Mouse (Mus musculus): ENCODE measurements around the gene Chrnb1. TPM values are rescaled to one million over a fixed set of nuclear protein-coding genes. Genes with fewer than 3 reads are reported as not detected.

Gene Chrnb1
- polyA plus RNA-seq, 1 experiment from 2014 or later = 1.2 TPM

DNA sequence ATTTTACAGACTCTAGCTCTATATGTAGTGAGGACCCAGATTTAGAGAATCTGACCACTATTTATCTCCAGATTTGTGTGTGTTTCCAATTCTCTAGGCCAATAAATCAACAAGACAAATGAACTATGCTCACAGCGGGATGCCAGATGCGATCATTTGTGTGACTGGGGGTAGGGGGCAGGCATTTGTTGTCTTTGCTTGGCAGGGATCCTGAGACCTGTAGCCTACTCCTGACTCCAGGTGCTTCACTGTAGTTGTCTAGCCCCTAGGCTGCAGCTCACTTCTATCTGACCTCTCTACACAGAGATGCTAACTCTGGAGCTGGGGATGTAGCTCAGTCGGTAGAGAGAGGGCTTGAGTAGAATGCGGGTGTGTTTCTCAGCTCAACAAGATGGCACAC is 13.9 kb downstream of the Chrnb1 start:
- 42% methylated on average over 4 of the region's 4 CpGs for WGBS
- Histone ChIP-seq H3K27me3 (replicated peaks) (no peaks in the 10 kb centered on the region), H3K27ac (no peak overlapping the region), H3K4me3 (no peak overlapping the region), H3K9me3 (no peaks in the 10 kb centered on the region), H3K4me2 (no peak overlapping the region), H3K36me3 (replicated peaks) (no peaks in the 10 kb centered on the region), H3K4me1 (no peaks in the 10 kb centered on the region), H3K9ac (no peak overlapping the region)
- ATAC-seq (replicated peaks) = no peak

DNA sequence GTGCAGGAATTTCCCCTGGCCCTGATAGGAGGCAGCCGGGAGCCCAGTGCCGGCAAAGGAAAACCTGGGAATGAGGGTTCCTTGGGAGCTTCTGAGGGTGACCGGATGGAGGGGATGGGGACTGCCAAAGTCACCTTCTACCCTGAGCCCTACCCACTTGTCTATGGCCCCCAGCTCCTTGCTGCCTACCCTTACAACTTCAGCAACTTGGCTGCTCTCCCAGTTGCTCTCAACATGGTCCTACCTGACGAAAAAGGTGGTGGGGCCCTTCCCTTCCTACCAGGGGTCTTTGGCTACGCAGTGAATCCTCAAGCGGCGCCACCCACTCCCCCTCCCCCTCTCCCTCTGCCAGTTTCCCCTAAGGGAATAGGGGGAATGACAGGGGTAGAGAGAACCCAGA is 16.8 kb downstream of the Chrnb1 start:
- Histone ChIP-seq H3K9me3 (no peaks in the 10 kb centered on the region), H3K4me1 (no peaks in the 10 kb centered on the region), H3K9ac (no peak overlapping the region), H3K27me3 (replicated peaks) (no peaks in the 10 kb centered on the region), H3K4me2 (no peak overlapping the region), H3K36me3 (replicated peaks) (peaks cover 6% of the 10 kb centered on the region; the same call in 1 of the 2 replicates), H3K4me3 (no peak overlapping the region), H3K27ac (no peak overlapping the region)
- WGBS = 55% methylated on average over 7 of the region's 7 CpGs
- no peak for ATAC-seq (replicated peaks)

DNA sequence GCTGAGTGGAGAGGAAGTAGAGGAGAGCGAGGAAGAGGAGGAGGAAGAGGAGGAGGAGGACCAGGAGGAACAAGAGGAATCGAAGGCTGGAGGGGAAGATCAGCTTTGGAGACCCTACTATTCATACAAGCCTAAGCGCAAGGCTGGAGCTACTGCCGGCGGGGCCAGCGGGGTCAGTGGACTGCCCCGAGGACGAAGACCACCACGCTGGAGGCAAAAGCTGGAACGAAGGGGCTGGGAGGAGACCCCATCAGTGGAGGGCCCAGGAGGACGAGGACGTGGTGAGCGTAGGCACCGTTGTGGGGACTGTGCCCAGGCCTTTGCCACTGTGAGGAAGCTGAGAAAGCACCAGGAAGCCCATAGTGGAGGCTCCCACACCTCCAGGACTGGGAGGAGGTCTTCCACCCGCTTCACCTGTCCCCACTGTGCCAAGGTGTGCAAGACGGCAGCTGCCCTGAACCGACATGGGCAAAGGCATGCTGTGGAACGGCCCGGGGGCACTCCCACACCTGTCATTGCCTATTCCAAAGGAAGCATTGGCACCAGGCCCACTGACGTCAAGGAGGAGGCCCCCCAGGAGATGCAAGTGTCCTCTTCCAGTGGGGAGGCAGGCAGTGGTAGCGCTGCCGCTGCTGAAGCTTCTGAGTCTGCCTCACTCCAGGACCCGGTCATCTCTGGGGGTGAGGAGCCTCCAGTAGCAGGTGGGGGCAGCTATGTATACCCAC is 17.3 kb downstream of the Chrnb1 start:
- no peaks in the 10 kb centered on the region for H3K9me3 ChIP-seq
- ATAC-seq (replicated peaks) = no peak
- H3K4me3 ChIP-seq = no peak overlapping the region
- H3K27ac ChIP-seq = no peak overlapping the region
- 67% methylated on average over 23 of the region's 23 CpGs for WGBS
- no peak overlapping the region for H3K9ac ChIP-seq
- no peaks in the 10 kb centered on the region for H3K4me1 ChIP-seq
- H3K27me3 ChIP-seq (replicated peaks) = no peaks in the 10 kb centered on the region
- peaks cover 6% of the 10 kb centered on the region; the same call in 1 of the 2 replicates for H3K36me3 ChIP-seq (replicated peaks)
- no peak overlapping the region for H3K4me2 ChIP-seq

DNA sequence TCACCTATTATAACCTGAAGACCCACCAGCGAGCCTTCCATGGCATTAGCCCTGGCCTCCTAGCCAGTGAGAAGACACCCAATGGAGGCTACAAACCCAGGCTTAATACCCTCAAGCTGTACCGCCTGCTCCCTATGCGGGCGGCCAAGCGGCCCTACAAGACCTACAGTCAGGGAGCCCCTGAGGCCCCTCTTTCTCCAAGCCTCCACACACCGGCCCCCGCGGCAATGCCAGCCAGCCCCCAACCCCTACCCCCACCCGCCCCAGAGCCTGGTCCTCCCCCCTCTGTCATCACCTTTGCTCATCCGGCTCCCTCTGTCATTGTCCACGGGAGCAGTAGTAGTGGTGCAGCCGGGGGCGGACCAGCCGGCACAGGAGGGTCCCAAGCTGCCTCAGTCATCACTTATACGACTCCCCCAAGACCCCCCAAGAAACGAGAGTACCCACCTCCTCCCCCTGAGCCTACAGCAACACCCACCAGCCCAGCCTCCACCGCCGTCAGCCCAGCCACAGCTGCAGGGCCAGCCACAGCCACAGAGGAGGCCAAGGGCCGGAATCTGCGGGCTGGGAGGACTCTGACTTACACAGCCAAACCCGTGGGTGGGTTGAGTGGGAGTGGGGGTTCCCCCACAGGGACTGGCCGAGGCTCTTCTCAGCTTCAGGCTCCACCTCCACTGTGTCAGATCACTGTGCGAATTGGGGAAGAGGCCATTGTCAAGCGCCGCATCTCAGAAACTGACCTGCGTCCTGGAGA is 18.1 kb downstream of the Chrnb1 start:
- H3K4me2 ChIP-seq = no peak overlapping the region
- no peaks in the 10 kb centered on the region for H3K9me3 ChIP-seq
- H3K9ac ChIP-seq = no peak overlapping the region
- no peak overlapping the region for H3K4me3 ChIP-seq
- H3K27me3 ChIP-seq (replicated peaks) = no peaks in the 10 kb centered on the region
- no peaks in the 10 kb centered on the region for H3K4me1 ChIP-seq
- no peak for ATAC-seq (replicated peaks)
- 66% methylated on average over 26 of the region's 26 CpGs for WGBS
- H3K36me3 ChIP-seq (replicated peaks) = peaks cover 6% of the 10 kb centered on the region; the same call in 1 of the 2 replicates
- no peak overlapping the region for H3K27ac ChIP-seq

DNA sequence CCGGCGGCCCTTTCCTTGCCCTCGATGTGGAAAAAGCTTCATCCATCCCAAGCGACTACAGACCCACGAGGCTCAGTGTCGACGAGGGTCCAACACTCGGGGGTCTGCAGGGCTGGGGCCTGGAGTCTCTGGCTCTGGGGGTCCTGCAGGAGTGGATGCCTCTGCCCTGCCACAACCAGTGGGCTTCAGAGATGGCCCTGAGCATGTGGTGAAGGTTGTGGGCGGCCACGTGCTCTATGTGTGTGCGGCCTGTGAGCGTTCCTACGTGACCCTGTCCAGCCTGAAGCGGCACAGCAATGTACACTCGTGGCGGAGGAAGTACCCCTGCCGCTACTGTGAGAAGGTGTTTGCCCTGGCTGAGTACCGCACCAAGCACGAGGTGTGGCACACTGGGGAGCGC is 19.3 kb downstream of the Chrnb1 start:
- Histone ChIP-seq H3K9ac (no peak overlapping the region), H3K4me2 (no peak overlapping the region), H3K9me3 (no peaks in the 10 kb centered on the region), H3K36me3 (replicated peaks) (peaks cover 6% of the 10 kb centered on the region; the same call in 1 of the 2 replicates), H3K4me3 (no peak overlapping the region), H3K4me1 (no peaks in the 10 kb centered on the region), H3K27me3 (replicated peaks) (no peaks in the 10 kb centered on the region), H3K27ac (no peak overlapping the region)
- ATAC-seq (replicated peaks) = 0 out of 2 replicates have a peak, but pooled peaks have one; percentile 39
- 87% methylated on average over 20 of the region's 20 CpGs for WGBS

DNA sequence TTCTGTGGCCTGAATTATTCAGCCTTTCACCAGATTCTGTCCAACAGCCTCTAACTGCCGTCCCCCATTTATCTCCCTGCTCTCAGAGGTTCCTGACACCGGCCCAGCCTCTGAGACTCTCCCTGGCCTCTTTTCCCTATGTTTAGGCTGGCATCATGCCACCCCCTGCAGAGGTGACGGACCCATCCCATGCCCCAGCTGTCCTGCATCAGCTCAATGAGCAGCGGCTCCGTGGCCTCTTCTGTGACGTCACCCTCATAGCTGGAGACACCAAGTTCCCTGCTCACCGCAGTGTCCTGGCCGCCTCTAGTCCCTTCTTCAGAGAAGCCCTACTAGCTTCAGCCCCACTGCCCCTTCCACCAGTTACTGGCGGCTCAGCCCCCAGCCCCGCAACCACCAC is 20.0 kb downstream of the Chrnb1 start:
- Histone ChIP-seq H3K4me1 (no peaks in the 10 kb centered on the region), H3K9me3 (no peaks in the 10 kb centered on the region), H3K9ac (no peak overlapping the region), H3K4me3 (no peak overlapping the region), H3K4me2 (no peak overlapping the region), H3K36me3 (replicated peaks) (peaks cover 6% of the 10 kb centered on the region; the same call in 1 of the 2 replicates), H3K27me3 (replicated peaks) (no peaks in the 10 kb centered on the region), H3K27ac (no peak overlapping the region)
- 63% methylated on average over 10 of the region's 10 CpGs for WGBS
- no peak for ATAC-seq (replicated peaks)

DNA sequence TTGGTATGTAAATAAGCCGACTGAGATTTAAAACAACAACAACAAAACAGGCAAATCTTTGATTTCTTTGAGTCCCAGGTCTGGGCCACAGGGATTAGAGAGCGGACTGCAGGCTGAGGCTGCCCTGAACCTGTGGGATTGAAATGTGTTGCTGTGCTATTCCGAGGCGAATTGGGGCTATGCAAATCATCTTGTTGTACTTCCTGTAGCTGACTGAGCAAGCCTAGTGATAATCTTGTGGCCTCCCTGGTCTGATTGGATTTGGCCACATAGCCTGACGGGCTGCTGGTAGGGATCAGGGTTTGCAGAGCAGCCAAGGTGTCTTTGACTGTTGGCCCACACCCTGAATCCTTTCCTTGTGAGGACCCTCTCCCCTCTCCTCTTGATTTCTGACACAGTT is 20.8 kb downstream of the Chrnb1 start:
- no peak overlapping the region for H3K9ac ChIP-seq
- 46% methylated on average over 5 of the region's 5 CpGs for WGBS
- ATAC-seq (replicated peaks) = no peak

DNA sequence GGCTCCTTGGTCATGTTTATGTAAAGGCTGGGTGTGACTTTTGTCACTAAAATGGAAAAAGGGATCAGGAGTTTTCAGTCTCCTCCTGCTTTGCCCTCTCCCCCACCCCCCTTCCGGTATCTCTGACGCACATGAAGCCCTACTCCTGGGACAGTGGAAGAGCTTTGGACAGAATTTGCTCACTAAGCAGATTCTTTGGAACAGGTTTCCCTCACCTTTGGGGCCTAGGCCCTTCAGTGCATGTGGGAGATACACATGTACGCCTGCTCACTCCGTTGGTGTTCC is 28.2 kb downstream of the Chrnb1 start:
- peak overlapping the region; percentile 73 for H3K4me2 ChIP-seq
- WGBS = 67% methylated on average over 4 of the region's 4 CpGs
- ATAC-seq (replicated peaks) = no peak
- H3K4me3 ChIP-seq = no peak overlapping the region
- H3K9me3 ChIP-seq = no peaks in the 10 kb centered on the region
- H3K9ac ChIP-seq = no peak overlapping the region
- H3K36me3 ChIP-seq (replicated peaks) = no peaks in the 10 kb centered on the region
- no peaks in the 10 kb centered on the region for H3K27me3 ChIP-seq (replicated peaks)
- H3K27ac ChIP-seq = no peak overlapping the region
- peaks cover 25% of the 10 kb centered on the region for H3K4me1 ChIP-seq

More for the DNA sequence above, 20.8 kb downstream of the Chrnb1 start:
- Histone ChIP-seq H3K27me3 (replicated peaks) (no peaks in the 10 kb centered on the region), H3K27ac (no peak overlapping the region), H3K36me3 (replicated peaks) (peaks cover 6% of the 10 kb centered on the region; the same call in 1 of the 2 replicates), H3K4me3 (no peak overlapping the region), H3K9me3 (no peaks in the 10 kb centered on the region), H3K4me1 (no peaks in the 10 kb centered on the region), H3K4me2 (no peak overlapping the region)

DNA sequence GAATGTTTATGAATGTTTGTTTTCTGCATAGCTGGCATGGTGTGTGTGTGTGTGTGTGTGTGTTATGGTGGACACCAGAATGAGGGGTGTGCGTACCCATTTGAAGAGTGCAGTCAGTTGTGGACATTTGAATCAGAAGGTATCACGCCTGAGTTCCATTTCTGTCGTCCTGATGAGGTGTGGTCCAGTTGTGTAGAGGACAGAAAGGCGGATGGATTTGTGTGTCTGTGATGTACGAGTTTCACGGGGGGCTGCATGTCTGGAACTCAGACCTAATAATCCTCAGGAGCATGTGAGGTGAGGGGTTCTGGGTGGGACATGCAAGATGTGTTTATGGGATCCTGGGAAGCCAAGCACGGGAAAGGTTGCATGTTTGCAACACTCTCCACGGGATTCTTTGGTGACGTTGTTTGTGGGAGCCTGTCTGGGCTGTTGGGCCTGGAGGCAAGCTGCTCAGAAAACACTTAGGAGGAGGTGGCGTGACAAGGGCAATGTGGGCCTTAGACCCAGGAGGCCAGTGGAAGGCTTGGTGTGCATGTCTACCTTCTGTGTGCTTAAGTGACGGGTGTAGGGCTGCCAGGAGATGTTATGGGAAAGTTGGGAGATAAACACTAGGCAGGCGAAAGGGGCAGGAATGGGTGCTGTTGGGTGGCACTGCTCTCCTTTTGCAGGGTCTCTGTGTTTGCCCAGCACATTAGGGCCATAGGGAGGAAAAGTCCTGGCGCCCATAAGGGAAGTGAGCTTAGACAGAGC is 28.7 kb downstream of the Chrnb1 start:
- Histone ChIP-seq H3K9ac (peak overlapping the region; percentile 95; the same call in 1 of the 2 replicates), H3K36me3 (replicated peaks) (no peaks in the 10 kb centered on the region), H3K27ac (peak overlapping the region; percentile 85), H3K4me1 (peaks cover 25% of the 10 kb centered on the region), H3K4me3 (peak overlapping the region; percentile 92), H3K4me2 (peak overlapping the region; percentile 73), H3K9me3 (no peaks in the 10 kb centered on the region), H3K27me3 (replicated peaks) (no peaks in the 10 kb centered on the region)
- 62% methylated on average over 13 of the region's 13 CpGs for WGBS
- ATAC-seq (replicated peaks) = no peak

DNA sequence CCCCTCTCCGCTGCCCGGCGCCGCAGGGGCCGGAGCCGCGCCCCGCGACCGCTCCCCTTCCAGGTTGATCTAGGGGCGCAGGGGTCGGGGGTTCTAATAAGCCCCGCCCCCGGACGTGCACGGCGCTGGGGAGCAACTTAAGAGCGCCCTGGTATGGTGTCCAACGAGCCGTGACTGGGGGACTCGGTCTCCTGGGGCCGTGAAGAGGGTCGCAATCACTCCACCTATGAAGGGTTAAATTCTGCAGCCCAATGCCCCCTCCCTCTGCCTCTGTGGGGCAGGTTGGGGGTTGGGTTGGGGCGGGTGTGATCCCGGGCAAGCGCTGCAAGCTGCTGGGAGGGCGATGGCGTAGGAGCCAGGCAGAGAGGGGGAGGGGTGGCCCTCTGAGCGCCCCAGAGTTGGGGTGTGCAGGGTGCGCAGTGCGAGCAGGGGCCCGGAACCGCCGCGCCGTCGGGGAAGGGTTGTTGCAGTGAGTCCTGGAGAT is 29.6 kb downstream of the Chrnb1 start:
- no peaks in the 10 kb centered on the region for H3K36me3 ChIP-seq (replicated peaks)
- H3K27me3 ChIP-seq (replicated peaks) = no peaks in the 10 kb centered on the region
- WGBS = under 1% methylated on average over 35 of the region's 37 CpGs
- H3K4me3 ChIP-seq = peak overlapping the region; percentile 92
- H3K9ac ChIP-seq = peak overlapping the region; percentile 95
- ATAC-seq (replicated peaks) = peak; percentile 85
- peak overlapping the region; percentile 85 for H3K27ac ChIP-seq
- peaks cover 25% of the 10 kb centered on the region for H3K4me1 ChIP-seq
- H3K4me2 ChIP-seq = peak overlapping the region; percentile 73
- no peaks in the 10 kb centered on the region for H3K9me3 ChIP-seq

DNA sequence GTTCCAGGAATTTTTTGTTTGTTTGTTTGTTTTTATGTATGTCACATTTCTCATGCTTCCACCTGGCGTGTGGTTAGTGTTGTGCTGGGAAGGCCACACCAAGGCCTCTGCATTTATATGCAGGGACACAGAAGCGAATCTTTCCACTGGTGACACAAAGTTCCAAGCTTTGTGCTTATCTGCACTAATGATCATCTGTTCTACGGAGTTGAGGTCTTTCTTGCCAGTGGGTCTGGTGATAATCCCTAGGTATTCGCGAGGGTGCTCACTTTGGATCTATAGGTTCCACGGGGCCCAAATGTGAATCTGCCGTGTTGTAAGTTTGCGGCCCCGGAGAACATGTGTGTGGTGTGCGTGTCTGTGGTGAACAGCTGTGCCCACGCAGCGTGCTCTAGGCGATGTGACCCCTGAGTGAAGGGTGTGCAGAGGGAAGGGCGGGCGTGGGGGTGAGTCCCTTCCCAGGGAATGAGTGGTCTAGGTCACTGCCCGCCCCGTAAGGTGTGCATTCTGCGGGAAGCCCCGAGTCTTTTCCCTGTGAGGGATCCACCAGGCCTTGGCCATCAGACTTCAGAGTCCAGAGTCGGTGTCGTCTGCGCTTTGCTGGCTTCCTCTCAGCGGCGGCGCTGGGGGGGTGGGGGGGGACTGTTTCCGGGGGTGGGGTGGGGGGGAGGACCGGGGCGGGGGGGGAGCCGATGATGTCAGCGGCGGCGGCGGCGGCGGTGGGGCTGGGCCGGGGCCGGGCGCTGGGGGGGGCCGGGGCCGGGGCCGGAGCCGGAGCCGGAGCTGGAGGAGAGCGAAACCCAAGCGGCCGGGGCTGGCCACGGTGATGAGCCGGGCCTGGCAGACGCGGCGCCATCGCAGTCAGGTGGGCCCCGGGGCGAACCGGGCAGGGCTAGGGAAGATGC is 30.3 kb downstream of the Chrnb1 start, which contains the start of gene Zbtb4:
Zbtb4 (plus strand) TSS at position 692 of the 905 bp plus-strand sequence.
- 22% methylated on average over 31 of the region's 55 CpGs for WGBS

More for the DNA sequence above, 30.3 kb downstream of the Chrnb1 start, which contains the start of gene Zbtb4:
- H3K27ac ChIP-seq = peak within 1 kb of the TSS; percentile 85
- peak within 1 kb of the TSS; percentile 95 for H3K9ac ChIP-seq
- H3K4me3 ChIP-seq = peak within 1 kb of the TSS; percentile 92
- no peaks in the 10 kb centered on the region for H3K36me3 ChIP-seq (replicated peaks)
- H3K4me2 ChIP-seq = peak within 1 kb of the TSS; percentile 73
- no peaks in the 10 kb centered on the region for H3K9me3 ChIP-seq
- peaks cover 30% of the 10 kb centered on the region for H3K4me1 ChIP-seq
- ATAC-seq (replicated peaks) = peak; percentile 72
- H3K27me3 ChIP-seq (replicated peaks) = no peaks in the 10 kb centered on the region

All from midbrain, embryonic 15.5 days (tissue).